Mouse (Mus musculus) inflammation-experienced regulatory T-cells, adult 6 months (primary cell): ENCODE data around the gene Mybpc2. TPM values are rescaled to one million over a fixed set of nuclear protein-coding genes. Genes with fewer than 3 reads are reported as not detected.

Experiments
- ATAC-seq: one replicate; pipeline ENCODE4 v1.8.0; 2017
- polyA plus RNA-seq, 3 experiments: library from polyadenylated mRNA; unstranded; fragments of 100-300 nt; shearing (Covaris generic); gene quantifications; one replicate each; pipeline ENCODE4 v1.2.1; 2017

Gene Mybpc2
- polyA plus RNA-seq, 3 experiments from 2014 or later: not detected

- no peak for ATAC-seq
These were observed 18.6 kb upstream of the Mybpc2 start for GRCm38 (mm10) chr7:44543071-44543470.

DNA sequence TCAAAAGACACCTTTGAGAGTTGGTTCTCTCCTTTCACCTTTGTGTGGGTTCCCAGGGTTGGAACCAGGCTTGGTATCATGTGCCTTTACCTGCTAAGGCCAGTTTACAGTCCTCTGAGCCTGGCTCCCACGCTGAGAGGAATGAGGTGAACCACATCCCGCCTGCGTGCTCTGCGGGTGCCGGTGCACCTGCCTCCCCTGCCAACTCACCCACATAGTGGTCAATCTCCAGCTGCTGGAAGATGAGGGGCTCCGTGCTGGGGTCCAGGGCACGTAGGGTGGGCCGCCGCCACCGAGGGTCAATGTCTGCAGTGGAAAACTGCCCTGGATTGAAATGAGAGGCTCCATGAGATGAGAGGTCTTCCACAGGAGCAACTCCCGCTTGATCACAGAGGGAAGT lies 18.1 kb upstream of the Mybpc2 start:
- no peak for ATAC-seq

- ATAC-seq: no peak
These were observed 14.5 kb upstream of the Mybpc2 start for GRCm38 (mm10) chr7:44538756-44539624.

- no peak for ATAC-seq
These were observed 13.0 kb upstream of the Mybpc2 start for GRCm38 (mm10) chr7:44537496-44537895.

DNA sequence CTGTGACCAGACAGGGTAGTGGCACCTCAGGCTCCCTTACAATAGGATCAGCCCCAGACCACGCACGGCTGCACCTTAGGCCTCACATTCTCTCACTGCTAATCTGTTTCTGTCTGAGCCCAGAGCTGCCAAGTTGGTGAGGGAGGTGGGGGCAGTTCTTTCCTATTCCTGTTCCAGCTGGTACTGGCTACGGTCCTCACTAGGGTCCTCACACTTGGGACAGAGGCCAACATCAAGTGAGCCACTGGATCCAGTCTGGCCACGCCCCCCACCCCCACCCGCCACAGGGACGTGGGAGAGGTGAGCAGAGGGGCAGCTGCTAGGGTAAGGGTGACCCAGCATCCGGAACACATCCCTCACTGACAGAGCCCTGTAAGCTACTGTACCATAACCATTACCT lies 12.6 kb upstream of the Mybpc2 start:
- ATAC-seq: no peak

DNA sequence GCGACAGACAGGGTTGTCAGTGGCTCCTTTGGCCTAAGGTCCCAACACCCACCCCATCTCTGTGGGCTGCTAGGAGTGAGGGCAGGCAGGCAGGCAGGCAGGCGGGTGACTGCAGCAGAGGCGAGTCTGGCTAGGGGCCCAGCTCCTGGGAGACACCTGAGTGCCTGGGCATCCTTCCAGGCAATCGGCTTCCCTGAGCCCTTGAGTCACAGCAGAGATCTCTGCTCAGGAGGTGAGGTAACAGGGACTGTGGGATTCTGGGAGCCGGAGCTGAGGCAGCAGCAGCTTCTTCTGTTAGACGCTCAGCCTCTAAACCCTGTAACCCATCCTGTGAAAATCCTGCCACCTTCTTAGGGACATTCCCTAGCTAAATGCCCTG lies 12.1 kb upstream of the Mybpc2 start:
- no peak for ATAC-seq

DNA sequence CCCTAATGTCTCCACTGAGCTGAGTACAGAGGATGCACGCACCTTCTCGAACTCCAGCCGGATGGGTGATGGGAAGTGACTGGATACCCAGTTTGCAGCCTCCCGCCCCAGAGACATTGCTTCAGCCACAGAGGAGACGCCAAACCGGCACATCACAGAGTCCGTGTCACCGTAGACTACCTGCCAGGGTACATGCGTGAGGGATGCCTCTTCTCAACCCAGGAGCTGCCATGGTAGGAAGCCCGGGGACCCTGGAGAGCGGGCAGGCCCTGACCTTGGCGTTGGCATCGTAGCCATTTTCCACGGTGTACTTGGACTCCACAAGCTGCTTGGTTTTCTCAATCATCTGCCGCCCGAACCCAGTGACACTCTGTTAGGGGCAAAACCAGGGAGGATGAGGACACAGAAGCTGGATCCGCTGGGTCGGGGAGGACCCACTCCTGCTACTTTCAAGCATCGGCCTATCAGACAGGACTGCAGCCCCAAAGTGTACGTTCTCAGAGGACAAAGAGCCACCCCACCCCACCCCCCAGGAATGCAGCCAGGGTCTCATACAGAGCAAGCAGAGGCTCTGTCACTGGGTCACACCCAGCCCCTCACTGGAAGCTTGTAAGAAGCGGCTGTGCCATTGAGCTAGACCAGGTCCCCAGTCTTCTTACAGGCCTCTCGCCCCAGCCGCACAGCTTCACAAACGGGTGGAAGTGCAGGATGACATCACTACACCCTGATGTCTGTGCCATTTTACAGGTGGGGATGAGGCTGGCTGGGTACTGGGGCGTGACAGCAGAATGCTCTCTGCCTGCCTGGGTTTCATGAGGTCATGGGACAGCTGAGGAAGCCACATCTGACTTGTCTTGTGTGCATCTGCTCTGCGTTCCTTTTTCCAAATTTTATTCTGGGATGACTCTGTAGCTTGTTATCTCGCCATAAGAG lies 11.5 kb upstream of the Mybpc2 start:
- ATAC-seq: no peak

GRCm38 (mm10) chr7:44534656-44535441 lies 10.4 kb upstream of the Mybpc2 start:
- no peak for ATAC-seq

DNA sequence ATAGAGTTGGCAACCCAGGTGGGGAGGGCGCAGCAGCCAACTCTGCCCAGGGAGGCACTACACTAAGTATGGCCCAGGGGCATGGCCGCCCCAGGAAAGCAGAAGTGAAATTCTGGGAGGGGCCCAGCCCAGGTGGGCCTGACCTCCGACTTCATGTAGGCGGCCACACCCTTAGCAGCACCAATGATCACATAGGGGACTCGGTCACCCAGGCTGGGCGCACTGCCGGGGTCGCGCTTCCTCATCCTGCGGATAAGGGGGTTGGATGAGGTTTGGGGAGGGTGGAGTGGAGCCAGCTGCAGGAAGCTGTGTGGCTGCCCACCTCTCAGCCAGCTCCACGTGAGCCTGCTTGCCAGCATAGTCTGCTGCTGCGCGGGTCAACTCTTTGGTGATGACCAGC lies 9.8 kb upstream of the Mybpc2 start:
- ATAC-seq: no peak

GRCm38 (mm10) chr7:44533746-44534045 lies 9.2 kb upstream of the Mybpc2 start:
- no peak for ATAC-seq

- ATAC-seq: no peak
These were observed 8.7 kb upstream of the Mybpc2 start for GRCm38 (mm10) chr7:44532918-44533745.

DNA sequence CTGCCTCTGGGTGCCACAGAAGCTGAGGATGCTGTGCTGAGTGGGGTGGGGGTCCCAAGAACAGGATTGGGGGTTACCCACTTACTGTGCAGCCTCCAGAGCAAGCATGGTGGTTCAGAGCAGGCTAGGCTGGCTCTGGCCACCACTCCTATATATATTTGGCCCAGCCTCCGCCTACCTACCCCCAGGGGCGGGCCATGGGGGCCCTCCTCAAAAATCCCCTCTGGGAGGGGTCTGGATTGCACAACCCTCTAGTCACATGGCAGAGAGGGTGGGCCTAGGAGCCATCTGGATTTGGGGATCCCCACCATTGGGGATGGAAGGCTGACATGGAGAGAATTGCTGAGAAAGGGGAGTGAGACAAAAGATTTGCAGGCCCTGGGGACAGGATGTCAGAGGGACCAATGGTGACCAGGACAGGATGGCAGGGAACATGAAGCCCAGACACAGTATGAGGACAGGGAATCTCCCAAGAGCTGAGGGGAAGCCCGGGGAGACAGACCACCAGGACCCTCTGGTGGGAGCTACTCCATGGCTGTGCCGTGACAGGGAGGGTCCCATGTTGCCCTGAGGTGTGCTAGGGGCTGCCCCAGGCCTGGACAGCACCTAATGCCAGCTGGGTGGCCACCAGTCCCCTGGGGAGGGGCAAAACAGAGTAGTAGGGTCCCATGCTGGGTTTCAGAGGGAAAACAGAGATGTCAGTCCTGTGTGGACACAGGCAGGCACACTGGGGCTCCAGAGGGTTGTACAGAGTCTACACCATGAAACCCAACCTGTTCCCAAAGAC lies 7.7 kb upstream of the Mybpc2 start, which contains the start of gene Spib:
Gene Spib (minus strand): TSS at position 126 of the 787 bp plus-strand sequence.
- no peak for ATAC-seq

DNA sequence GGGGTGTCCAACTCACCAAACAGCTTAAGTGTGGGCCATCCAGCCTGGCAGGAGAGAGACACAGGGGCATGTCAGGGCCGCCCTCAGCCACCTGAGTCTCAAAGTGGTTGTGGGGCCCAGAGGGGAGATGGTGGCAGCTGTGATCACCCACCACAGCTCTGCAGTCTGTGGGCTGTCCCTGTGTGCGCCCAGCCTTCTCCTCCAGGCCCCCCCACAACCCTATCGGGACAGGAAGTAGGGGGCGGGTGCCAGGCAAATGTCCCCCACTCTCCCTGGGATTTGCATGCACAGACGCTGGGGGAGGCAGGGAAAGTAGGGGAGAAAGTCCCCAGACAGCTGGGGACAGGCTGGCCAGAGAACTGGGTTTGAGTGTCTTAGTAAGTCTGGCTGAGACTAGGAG lies 6.8 kb upstream of the Mybpc2 start:
- no peak for ATAC-seq

GRCm38 (mm10) chr7:44530507-44530906 lies 6.1 kb upstream of the Mybpc2 start:
- no peak for ATAC-seq

GRCm38 (mm10) chr7:44529518-44529917 lies 5.1 kb upstream of the Mybpc2 start:
- ATAC-seq: no peak

- ATAC-seq: peak; percentile 50
These were observed 3.3 kb upstream of the Mybpc2 start for GRCm38 (mm10) chr7:44527483-44528398.

DNA sequence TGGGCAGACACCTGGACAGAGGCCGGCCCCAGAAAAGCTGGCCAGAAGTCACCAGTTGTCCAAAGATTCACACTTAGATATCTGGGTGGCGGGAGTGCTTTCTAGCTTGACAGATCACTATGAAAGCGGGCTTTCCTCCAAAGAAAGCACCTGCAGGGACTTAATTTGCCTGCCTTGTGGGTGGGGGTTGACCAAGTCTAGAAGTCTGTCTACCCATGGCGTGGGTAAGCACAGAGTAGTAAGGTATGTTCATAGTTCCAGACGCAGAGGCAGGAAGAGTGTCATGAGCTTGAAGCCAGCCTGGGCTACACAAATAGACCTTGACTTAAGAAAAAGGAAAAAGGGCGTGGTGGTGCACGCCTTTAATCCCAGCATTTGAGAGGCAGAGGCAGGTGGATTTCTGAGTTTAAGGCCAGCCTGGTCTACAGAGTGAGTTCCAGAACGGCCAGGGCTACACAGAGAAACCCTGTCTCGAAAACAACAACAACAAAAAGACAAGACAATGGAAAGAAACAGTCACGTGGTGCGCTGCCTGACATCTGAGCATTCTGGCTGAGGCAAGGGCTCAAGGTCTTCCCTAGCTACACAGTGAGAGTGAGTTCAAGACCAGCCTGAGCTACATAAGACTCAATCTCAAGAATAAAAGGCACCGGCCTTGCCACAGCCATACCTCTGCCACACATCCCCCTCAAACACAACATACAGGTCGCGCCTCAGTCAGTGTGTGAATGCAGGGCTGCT lies 2.1 kb upstream of the Mybpc2 start:
- ATAC-seq: no peak

DNA sequence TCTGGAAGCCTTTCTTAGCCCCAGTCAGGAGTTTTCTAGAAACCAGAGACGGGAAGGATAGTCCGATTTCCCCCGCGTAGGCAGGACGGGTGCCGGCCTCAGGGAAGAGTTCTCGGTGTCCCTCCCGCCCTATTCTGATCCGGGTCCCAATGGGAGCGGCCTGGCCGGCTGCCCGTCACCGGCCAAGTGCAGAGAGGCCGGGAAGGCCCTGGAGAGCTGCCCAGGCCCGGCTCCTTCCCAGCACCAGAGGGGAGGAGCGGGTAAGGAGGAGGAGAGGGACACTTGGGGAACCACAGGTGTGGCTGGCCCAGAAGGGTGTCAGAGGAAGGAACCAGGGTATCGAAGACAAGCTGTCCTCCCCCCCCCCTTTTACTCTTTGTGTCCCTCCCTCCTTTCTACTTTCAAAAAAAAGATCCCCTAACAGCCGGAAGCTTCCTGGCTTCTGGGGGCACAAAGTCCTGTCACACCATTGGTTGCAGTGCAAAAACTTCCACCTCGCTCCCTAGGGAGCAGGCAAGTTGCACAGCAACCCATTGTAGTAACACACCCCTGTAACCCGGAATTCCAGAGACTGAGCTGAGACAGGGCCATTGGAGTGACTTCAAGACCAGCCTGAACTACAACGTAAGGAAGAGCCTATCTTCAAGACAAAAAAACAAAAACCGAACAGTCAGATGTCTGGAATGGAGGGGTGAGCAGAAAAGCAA lies 823 bp upstream of the Mybpc2 start:
- no peak for ATAC-seq

- ATAC-seq: no peak
These were observed 1.4 kb downstream of the Mybpc2 start for GRCm38 (mm10) chr7:44523056-44523455.
